Mouse (Mus musculus): ENCODE results near the gene Phip. TPM values are rescaled to one million over a fixed set of nuclear protein-coding genes. Genes with fewer than 3 reads are reported as not detected.

Gene Phip
- polyA plus RNA-seq, 1 experiment from 2014 or later, result 124 TPM

DNA sequence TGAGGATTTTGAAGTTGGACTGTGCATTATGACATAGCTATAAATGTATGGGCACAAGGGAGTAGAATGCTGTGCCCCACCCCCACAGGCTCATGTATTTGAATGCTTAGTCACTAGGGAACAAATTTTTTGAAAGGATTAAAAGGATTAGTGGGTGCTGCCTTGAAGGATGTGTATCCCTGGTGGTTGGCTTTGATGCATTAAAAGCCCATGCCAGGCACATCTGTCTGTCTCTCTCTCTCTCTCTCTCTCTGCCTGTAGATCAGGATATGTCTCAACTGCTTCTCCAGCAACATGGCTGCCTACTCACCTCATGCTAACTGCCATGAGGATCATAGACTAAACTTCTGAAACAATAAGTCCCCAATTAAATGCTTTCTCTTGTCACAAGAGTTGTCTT, 23.0 kb downstream of the Phip start:
- H3K4me3 ChIP-seq (ENCODE audit: low read depth, low read length), result no peak overlapping the region
- no peak overlapping the region for H3K27ac ChIP-seq (ENCODE audit: low read depth, low read length)
- no peaks in the 10 kb centered on the region for H3K4me1 ChIP-seq (ENCODE audit: control insufficient read depth, insufficient read depth, low read length)
- no peaks in the 10 kb centered on the region for H3K9me3 ChIP-seq (ENCODE audit: control insufficient read depth, low read length)
- no peak overlapping the region for H3K9ac ChIP-seq (ENCODE audit: low read length)
- H3K4me2 ChIP-seq (ENCODE audit: low read depth), result no peak overlapping the region
- DNase-seq (ENCODE audit: low spot score) (no peak), ATAC-seq (ENCODE audit: insufficient read depth, low FRiP score, low TSS enrichment) (no peak)
- H3K27me3 ChIP-seq (ENCODE audit: control insufficient read depth, insufficient read depth, low read length), result no peaks in the 10 kb centered on the region
- peaks cover 2% of the 10 kb centered on the region; the same call in 1 of the 2 replicates for H3K36me3 ChIP-seq (ENCODE audit: control insufficient read depth, insufficient read depth, low read length)

DNA sequence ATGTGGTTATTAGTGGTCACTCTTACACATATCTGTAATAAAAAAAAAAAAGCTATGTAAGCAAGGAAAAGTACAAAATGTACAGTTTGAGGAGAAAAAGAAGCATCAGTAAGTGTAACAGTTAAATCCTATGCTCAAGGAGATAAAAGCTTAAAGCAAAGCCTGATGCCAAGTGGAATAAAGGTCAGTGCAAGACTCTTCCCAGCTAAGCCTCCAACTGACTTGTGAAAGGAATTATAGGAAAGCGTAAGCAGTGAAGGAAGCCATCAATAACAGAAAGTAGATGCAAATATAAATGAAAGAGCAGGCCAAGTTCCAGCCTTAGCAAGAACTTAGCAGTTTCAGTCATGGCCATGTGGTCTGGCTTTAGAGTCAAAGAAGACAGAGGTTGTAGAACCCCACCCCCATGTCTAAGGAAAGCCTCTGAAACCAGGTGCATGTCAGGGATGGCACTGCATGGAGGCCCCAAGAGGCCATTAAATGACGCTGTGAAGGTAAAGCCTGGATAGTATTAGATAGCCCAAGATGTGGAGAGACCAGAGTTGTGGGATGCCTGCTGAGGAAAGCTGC, 23.8 kb downstream of the Phip start:
- ATAC-seq (ENCODE audit: insufficient read depth, low FRiP score, low TSS enrichment) (no peak), DNase-seq (ENCODE audit: low spot score) (no peak)
- Histone ChIP-seq H3K4me3 (ENCODE audit: low read depth, low read length) (no peak overlapping the region), H3K9me3 (ENCODE audit: control insufficient read depth, low read length) (no peaks in the 10 kb centered on the region), H3K4me2 (ENCODE audit: low read depth) (no peak overlapping the region), H3K4me1 (ENCODE audit: control insufficient read depth, insufficient read depth, low read length) (no peaks in the 10 kb centered on the region), H3K27ac (ENCODE audit: low read depth, low read length) (no peak overlapping the region), H3K27me3 (ENCODE audit: control insufficient read depth, insufficient read depth, low read length) (no peaks in the 10 kb centered on the region), H3K9ac (ENCODE audit: low read length) (no peak overlapping the region), H3K36me3 (ENCODE audit: control insufficient read depth, insufficient read depth, low read length) (no peaks in the 10 kb centered on the region; the same call in 1 of the 2 replicates)
- WGBS, result 90% methylated on average over 2 of the region's 2 CpGs

GRCm38 (mm10) chr9:82907246-82907645, 68.1 kb downstream of the Phip start:
- Histone ChIP-seq H3K36me3 (ENCODE audit: control insufficient read depth, insufficient read depth, low read length) (peaks cover 7% of the 10 kb centered on the region), H3K4me1 (ENCODE audit: control insufficient read depth, insufficient read depth, low read length) (no peaks in the 10 kb centered on the region), H3K9me3 (ENCODE audit: control insufficient read depth, low read length) (no peaks in the 10 kb centered on the region), H3K27me3 (ENCODE audit: control insufficient read depth, insufficient read depth, low read length) (no peaks in the 10 kb centered on the region), H3K27ac (ENCODE audit: low read depth, low read length) (no peak overlapping the region), H3K9ac (ENCODE audit: low read length) (no peak overlapping the region), H3K4me2 (ENCODE audit: low read depth) (no peak overlapping the region), H3K4me3 (ENCODE audit: low read depth, low read length) (no peak overlapping the region)
- whole genome bisulfite sequencing, result 94% methylated on average over 7 of the region's 7 CpGs
- no peak for DNase-seq (ENCODE audit: low spot score)
- no peak for ATAC-seq (ENCODE audit: insufficient read depth, low FRiP score, low TSS enrichment)

- ATAC-seq (ENCODE audit: insufficient read depth, low FRiP score, low TSS enrichment), result no peak
- H3K9me3 ChIP-seq (ENCODE audit: control insufficient read depth, low read length), result no peaks in the 10 kb centered on the region
These were observed 86.7 kb downstream of the Phip start for GRCm38 (mm10) chr9:82888645-82889044.

GRCm38 (mm10) chr9:82884177-82884576, 91.1 kb downstream of the Phip start:
- H3K4me2 ChIP-seq (ENCODE audit: low read depth), result no peak overlapping the region
- H3K27me3 ChIP-seq (ENCODE audit: control insufficient read depth, insufficient read depth, low read length), result no peaks in the 10 kb centered on the region
- no peak overlapping the region for H3K9ac ChIP-seq (ENCODE audit: low read length)
- no peak for ATAC-seq (ENCODE audit: insufficient read depth, low FRiP score, low TSS enrichment)
- H3K36me3 ChIP-seq (ENCODE audit: control insufficient read depth, insufficient read depth, low read length), result peaks cover 24% of the 10 kb centered on the region
- no peak overlapping the region for H3K4me3 ChIP-seq (ENCODE audit: low read depth, low read length)
- DNase-seq (ENCODE audit: low spot score), result no peak
- H3K9me3 ChIP-seq (ENCODE audit: control insufficient read depth, low read length), result no peaks in the 10 kb centered on the region
- H3K27ac ChIP-seq (ENCODE audit: low read depth, low read length), result no peak overlapping the region
- H3K4me1 ChIP-seq (ENCODE audit: control insufficient read depth, insufficient read depth, low read length), result no peaks in the 10 kb centered on the region

More at GRCm38 (mm10) chr9:82888645-82889044, 86.7 kb downstream of the Phip start:
- H3K27me3 ChIP-seq (ENCODE audit: control insufficient read depth, insufficient read depth, low read length), result no peaks in the 10 kb centered on the region
- no peak for DNase-seq (ENCODE audit: low spot score)
- no peak overlapping the region for H3K9ac ChIP-seq (ENCODE audit: low read length)
- H3K4me2 ChIP-seq (ENCODE audit: low read depth), result no peak overlapping the region
- peaks cover 19% of the 10 kb centered on the region for H3K36me3 ChIP-seq (ENCODE audit: control insufficient read depth, insufficient read depth, low read length)
- no peak overlapping the region for H3K4me3 ChIP-seq (ENCODE audit: low read depth, low read length)
- H3K27ac ChIP-seq (ENCODE audit: low read depth, low read length), result no peak overlapping the region
- H3K4me1 ChIP-seq (ENCODE audit: control insufficient read depth, insufficient read depth, low read length), result no peaks in the 10 kb centered on the region

DNA sequence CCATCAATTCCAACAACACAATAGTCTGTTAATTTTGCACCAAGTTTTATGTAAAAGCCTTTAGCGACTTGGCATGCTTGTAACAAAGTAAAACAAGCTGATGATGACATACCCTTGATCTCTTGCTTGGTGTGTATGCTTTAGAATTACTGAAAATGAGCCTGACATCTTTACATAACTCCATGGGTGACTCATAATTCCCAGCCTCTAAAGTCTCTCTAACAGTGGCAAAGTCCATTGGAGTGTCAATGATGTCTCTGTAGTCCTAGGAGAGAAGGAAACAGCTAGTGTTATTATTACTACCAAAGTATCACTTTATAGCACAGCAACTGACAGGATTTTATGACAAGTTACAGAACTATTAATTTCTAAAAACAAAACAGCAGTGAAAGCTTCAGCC, 98.2 kb downstream of the Phip start:
- Histone ChIP-seq H3K36me3 (ENCODE audit: control insufficient read depth, insufficient read depth, low read length) (peaks cover 22% of the 10 kb centered on the region), H3K27me3 (ENCODE audit: control insufficient read depth, insufficient read depth, low read length) (no peaks in the 10 kb centered on the region), H3K4me3 (ENCODE audit: low read depth, low read length) (no peak overlapping the region), H3K27ac (ENCODE audit: low read depth, low read length) (no peak overlapping the region), H3K4me2 (ENCODE audit: low read depth) (no peak overlapping the region), H3K9ac (ENCODE audit: low read length) (no peak overlapping the region), H3K9me3 (ENCODE audit: control insufficient read depth, low read length) (no peaks in the 10 kb centered on the region), H3K4me1 (ENCODE audit: control insufficient read depth, insufficient read depth, low read length) (no peaks in the 10 kb centered on the region)
- DNase-seq (ENCODE audit: low spot score) (no peak), ATAC-seq (ENCODE audit: insufficient read depth, low FRiP score, low TSS enrichment) (no peak)
- 90% methylated on average over 1 of the region's 1 CpGs for WGBS

- H3K4me2 ChIP-seq (ENCODE audit: low read depth), result no peak overlapping the region
- peaks cover 7% of the 10 kb centered on the region for H3K36me3 ChIP-seq (ENCODE audit: control insufficient read depth, insufficient read depth, low read length)
- ATAC-seq (ENCODE audit: insufficient read depth, low FRiP score, low TSS enrichment), result no peak
- no peaks in the 10 kb centered on the region for H3K4me1 ChIP-seq (ENCODE audit: control insufficient read depth, insufficient read depth, low read length)
- WGBS, result 90% methylated on average over 3 of the region's 3 CpGs
- no peak overlapping the region for H3K4me3 ChIP-seq (ENCODE audit: low read depth, low read length)
- no peaks in the 10 kb centered on the region for H3K27me3 ChIP-seq (ENCODE audit: control insufficient read depth, insufficient read depth, low read length)
- H3K27ac ChIP-seq (ENCODE audit: low read depth, low read length), result no peak overlapping the region
- no peaks in the 10 kb centered on the region for H3K9me3 ChIP-seq (ENCODE audit: control insufficient read depth, low read length)
- no peak overlapping the region for H3K9ac ChIP-seq (ENCODE audit: low read length)
- no peak for DNase-seq (ENCODE audit: low spot score)
These were observed 107.6 kb downstream of the Phip start for GRCm38 (mm10) chr9:82867698-82868097.

- WGBS, result 89% methylated on average over 1 of the region's 1 CpGs
- DNase-seq (ENCODE audit: low spot score) (no peak), ATAC-seq (ENCODE audit: insufficient read depth, low FRiP score, low TSS enrichment) (no peak)
- no peak overlapping the region for H3K27ac ChIP-seq (ENCODE audit: low read depth, low read length)
- no peaks in the 10 kb centered on the region for H3K4me1 ChIP-seq (ENCODE audit: control insufficient read depth, insufficient read depth, low read length)
- H3K4me2 ChIP-seq (ENCODE audit: low read depth), result no peak overlapping the region
- H3K9me3 ChIP-seq (ENCODE audit: control insufficient read depth, low read length), result no peaks in the 10 kb centered on the region
- no peak overlapping the region for H3K9ac ChIP-seq (ENCODE audit: low read length)
- no peak overlapping the region for H3K4me3 ChIP-seq (ENCODE audit: low read depth, low read length)
- H3K27me3 ChIP-seq (ENCODE audit: control insufficient read depth, insufficient read depth, low read length), result no peaks in the 10 kb centered on the region
- H3K36me3 ChIP-seq (ENCODE audit: control insufficient read depth, insufficient read depth, low read length), result peaks cover 2% of the 10 kb centered on the region
These were observed 109.2 kb downstream of the Phip start for GRCm38 (mm10) chr9:82866121-82866520.

- Histone ChIP-seq H3K27me3 (ENCODE audit: control insufficient read depth, insufficient read depth, low read length) (no peaks in the 10 kb centered on the region), H3K4me1 (ENCODE audit: control insufficient read depth, insufficient read depth, low read length) (no peaks in the 10 kb centered on the region), H3K9ac (ENCODE audit: low read length) (no peak overlapping the region), H3K4me3 (ENCODE audit: low read depth, low read length) (no peak overlapping the region), H3K4me2 (ENCODE audit: low read depth) (no peak overlapping the region), H3K36me3 (ENCODE audit: control insufficient read depth, insufficient read depth, low read length) (no peaks in the 10 kb centered on the region), H3K9me3 (ENCODE audit: control insufficient read depth, low read length) (no peaks in the 10 kb centered on the region), H3K27ac (ENCODE audit: low read depth, low read length) (no peak overlapping the region)
- no peak for ATAC-seq (ENCODE audit: insufficient read depth, low FRiP score, low TSS enrichment)
- no peak for DNase-seq (ENCODE audit: low spot score)
- WGBS, result 93% methylated on average over 3 of the region's 3 CpGs
These were observed 113.4 kb downstream of the Phip start for GRCm38 (mm10) chr9:82861775-82862430.

All from neural tube, embryonic 11.5 days (tissue).